Mouse (Mus musculus): ENCODE measurements around the gene Spcs2. TPM values are rescaled to one million over a fixed set of nuclear protein-coding genes. Genes with fewer than 3 reads are reported as not detected.

The Spcs2 gene
- total RNA-seq, 2 experiments from 2014 or later: 103 to 106 TPM

Other genes with a start within 250 kb of the Spcs2 start
- gene Tpbgl, start 236.4 kb downstream of the Spcs2 start, total RNA-seq (2021): 1 to 10 TPM; 5.3 to 6.0 TPM
- gene Slco2b1, start 152.1 kb downstream of the Spcs2 start, total RNA-seq (2021): 10 to 100 TPM; 10.4 to 13.7 TPM
- gene Olfr520, start 133.2 kb downstream of the Spcs2 start, total RNA-seq (2021): under 1 TPM in 1 of 2 experiments, not detected in 1; 0.62 TPM
- not detected for gene Olfr521, start 100.0 kb downstream of the Spcs2 start, total RNA-seq (2021)
- 1 to 10 TPM; 2.4 to 2.7 TPM for gene Neu3, start 35.0 kb downstream of the Spcs2 start, total RNA-seq (2021)
- 1 to 10 TPM in 1 of 2 experiments, under 1 TPM in 1; 0.72 to 1.3 TPM for gene Xrra1, start 4.3 kb downstream of the Spcs2 start, total RNA-seq (2021)
- 10 to 100 TPM; 24.6 to 29.5 TPM for gene Rnf169, start 117.0 kb upstream of the Spcs2 start, total RNA-seq (2021)
- under 1 TPM; 0.47 to 0.58 TPM for gene Chrdl2, start 142.7 kb upstream of the Spcs2 start, total RNA-seq (2021)